Mouse (Mus musculus): ENCODE results near the gene Ndst4. TPM values are rescaled to one million over a fixed set of nuclear protein-coding genes. Genes with fewer than 3 reads are reported as not detected.

The Ndst4 gene
- total and polyA plus RNA-seq, 2 experiments from 2014 or later = 0.11 to 0.53 TPM

DNA sequence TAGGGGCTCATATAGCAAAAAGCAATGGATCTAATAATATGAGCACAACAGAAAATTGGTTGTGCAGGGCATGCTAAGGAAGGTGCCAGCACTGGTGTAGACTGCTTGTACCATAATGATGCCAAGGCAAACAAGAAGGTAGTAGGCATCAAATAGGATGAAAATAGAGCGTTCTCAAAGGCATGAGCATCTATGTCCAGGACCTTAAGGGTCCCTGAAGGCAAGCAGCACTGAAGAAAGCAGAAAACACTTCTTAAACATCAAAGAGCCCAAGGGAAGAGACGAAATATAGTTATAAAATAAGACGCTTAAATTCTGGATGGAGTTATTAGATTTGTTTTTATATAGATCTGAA, 341.2 kb downstream of the Ndst4 start:
- no peak overlapping the region for H3K4me2 ChIP-seq (ENCODE audit: low read depth, low read length)
- H3K9ac ChIP-seq (replicated peaks; ENCODE audit: low read depth, low read length) = no peak overlapping the region
- no peaks in the 10 kb centered on the region for H3K27me3 ChIP-seq (ENCODE audit: control insufficient read depth, insufficient read depth, low read length)
- no peaks in the 10 kb centered on the region for H3K4me1 ChIP-seq (ENCODE audit: control insufficient read depth, insufficient read depth)
- DNase-seq (ENCODE audit: low spot score) (no peak), ATAC-seq (ENCODE audit: insufficient read depth, low read depth) (no peak)
- no peak overlapping the region for H3K27ac ChIP-seq (ENCODE audit: low read depth)
- no peak overlapping the region for H3K4me3 ChIP-seq (ENCODE audit: low read depth, low read length)
- TF ChIP-seq CTCF (IDR thresholded peaks at IDR 0.05; ENCODE audit: low read depth) (no peak), EP300 (IDR thresholded peaks at IDR 0.05; ENCODE audit: low read depth) (no peak)
- no peaks in the 10 kb centered on the region for H3K36me3 ChIP-seq (replicated peaks; ENCODE audit: control insufficient read depth, insufficient read depth, low read length)
- no peaks in the 10 kb centered on the region for H3K9me3 ChIP-seq (replicated peaks; ENCODE audit: control insufficient read depth, low read length)
- 63% methylated on average over 3 of the region's 3 CpGs for WGBS

DNA sequence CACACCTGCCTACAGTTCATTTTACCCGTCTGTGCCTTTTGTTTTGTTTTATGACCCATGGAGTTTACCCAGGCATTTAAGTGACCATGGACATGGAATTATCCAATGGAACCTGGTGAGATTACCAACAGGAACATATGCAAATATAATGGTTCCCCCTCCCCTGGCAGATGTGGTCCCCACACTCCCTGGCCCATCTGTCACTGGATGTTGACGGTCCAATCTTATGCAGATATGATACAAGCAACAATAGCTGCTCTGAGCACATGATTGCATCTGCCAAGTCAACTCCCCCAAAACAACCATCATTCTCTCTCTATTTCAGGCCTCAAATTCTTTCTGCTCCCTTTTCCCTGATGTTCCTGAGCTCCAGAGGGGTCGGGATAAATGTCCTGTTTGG, 342.5 kb downstream of the Ndst4 start:
- H3K9ac ChIP-seq (replicated peaks; ENCODE audit: low read depth, low read length) = no peak overlapping the region
- no peaks in the 10 kb centered on the region for H3K36me3 ChIP-seq (replicated peaks; ENCODE audit: control insufficient read depth, insufficient read depth, low read length)
- TF ChIP-seq EP300 (IDR thresholded peaks at IDR 0.05; ENCODE audit: low read depth) = no peak
- no peak for TF ChIP-seq CTCF (IDR thresholded peaks at IDR 0.05; ENCODE audit: low read depth)
- H3K4me3 ChIP-seq (ENCODE audit: low read depth, low read length) = no peak overlapping the region
- DNase-seq (ENCODE audit: low spot score) (no peak), ATAC-seq (ENCODE audit: insufficient read depth, low read depth) (no peak)
- 48% methylated on average over 3 of the region's 3 CpGs for WGBS
- H3K27me3 ChIP-seq (ENCODE audit: control insufficient read depth, insufficient read depth, low read length) = no peaks in the 10 kb centered on the region
- no peak overlapping the region for H3K27ac ChIP-seq (ENCODE audit: low read depth)
- no peaks in the 10 kb centered on the region for H3K9me3 ChIP-seq (replicated peaks; ENCODE audit: control insufficient read depth, low read length)
- H3K4me1 ChIP-seq (ENCODE audit: control insufficient read depth, insufficient read depth) = no peaks in the 10 kb centered on the region
- H3K4me2 ChIP-seq (ENCODE audit: low read depth, low read length) = no peak overlapping the region

DNA sequence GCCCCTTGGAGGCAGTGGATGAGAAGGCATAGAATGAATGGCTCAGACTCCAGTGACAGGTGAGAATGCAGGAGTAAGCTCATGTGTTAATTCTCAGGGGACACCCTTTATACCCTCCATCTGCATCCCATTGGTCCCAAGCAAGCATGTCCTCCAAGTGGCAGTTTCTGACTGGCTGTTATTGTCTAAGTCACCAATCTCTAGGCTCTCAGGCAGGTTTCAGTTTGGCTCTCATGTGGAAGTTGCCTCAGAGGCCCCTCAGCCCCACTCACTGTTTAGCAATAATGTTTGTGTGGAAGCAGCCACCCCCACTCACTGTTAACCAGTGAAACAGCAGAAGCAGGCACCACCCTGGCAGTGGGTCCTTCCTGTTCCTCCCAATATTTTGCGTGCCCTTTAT, 353.0 kb downstream of the Ndst4 start:
- TF ChIP-seq EP300 (IDR thresholded peaks at IDR 0.05; ENCODE audit: low read depth) (no peak), CTCF (IDR thresholded peaks at IDR 0.05; ENCODE audit: low read depth) (no peak)
- WGBS = 38% methylated on average over 1 of the region's 1 CpGs
- no peak for ATAC-seq (ENCODE audit: insufficient read depth, low read depth)
- DNase-seq (ENCODE audit: low spot score) = no peak
- no peaks in the 10 kb centered on the region for H3K9me3 ChIP-seq (replicated peaks; ENCODE audit: control insufficient read depth, low read length)
- no peaks in the 10 kb centered on the region for H3K27me3 ChIP-seq (ENCODE audit: control insufficient read depth, insufficient read depth, low read length)
- H3K9ac ChIP-seq (replicated peaks; ENCODE audit: low read depth, low read length) = no peak overlapping the region
- no peak overlapping the region for H3K4me3 ChIP-seq (ENCODE audit: low read depth, low read length)
- no peaks in the 10 kb centered on the region for H3K36me3 ChIP-seq (replicated peaks; ENCODE audit: control insufficient read depth, insufficient read depth, low read length)
- H3K4me2 ChIP-seq (ENCODE audit: low read depth, low read length) = no peak overlapping the region
- no peaks in the 10 kb centered on the region for H3K4me1 ChIP-seq (ENCODE audit: control insufficient read depth, insufficient read depth)
- no peak overlapping the region for H3K27ac ChIP-seq (ENCODE audit: low read depth)

DNA sequence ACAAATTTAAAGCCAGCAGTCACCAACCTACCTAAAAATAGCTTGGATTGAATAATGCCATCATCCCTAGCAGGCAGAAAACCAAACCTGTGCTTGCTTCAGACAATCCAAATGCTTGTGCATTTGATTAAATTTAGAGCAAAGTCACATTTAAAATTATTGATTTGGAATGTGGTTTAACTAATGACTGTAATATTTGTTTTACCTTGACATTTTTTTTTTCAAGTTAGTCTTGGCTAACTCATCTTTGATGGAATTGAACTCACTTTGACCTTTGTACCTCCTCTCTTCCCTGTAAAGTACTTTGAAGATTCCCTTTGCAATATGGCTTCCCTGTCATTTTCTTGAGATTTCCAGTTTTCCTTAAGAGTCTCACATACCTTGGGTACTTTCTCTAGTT, 356.8 kb downstream of the Ndst4 start:
- Histone ChIP-seq H3K9ac (replicated peaks; ENCODE audit: low read depth, low read length) (no peak overlapping the region), H3K4me1 (ENCODE audit: control insufficient read depth, insufficient read depth) (no peaks in the 10 kb centered on the region), H3K9me3 (replicated peaks; ENCODE audit: control insufficient read depth, low read length) (no peaks in the 10 kb centered on the region), H3K27ac (ENCODE audit: low read depth) (no peak overlapping the region), H3K27me3 (ENCODE audit: control insufficient read depth, insufficient read depth, low read length) (no peaks in the 10 kb centered on the region), H3K4me3 (ENCODE audit: low read depth, low read length) (no peak overlapping the region), H3K4me2 (ENCODE audit: low read depth, low read length) (no peak overlapping the region), H3K36me3 (replicated peaks; ENCODE audit: control insufficient read depth, insufficient read depth, low read length) (no peaks in the 10 kb centered on the region)
- no peak for TF ChIP-seq EP300 (IDR thresholded peaks at IDR 0.05; ENCODE audit: low read depth)
- TF ChIP-seq CTCF (IDR thresholded peaks at IDR 0.05; ENCODE audit: low read depth) = no peak
- no peak for ATAC-seq (ENCODE audit: insufficient read depth, low read depth)
- DNase-seq (ENCODE audit: low spot score) = no peak

Measured in heart, postnatal 0 days (tissue).